Mouse (Mus musculus) embryo, embryonic 10 days (tissue): ENCODE data around the gene Gja5.
"Not testable (repeated sequence)": the region's sequence is repeated elsewhere in the genome, so short reads cannot be mapped to it uniquely, and the experiment has no call there.

ENCODE experiments used
- DNase-seq: peaks from one replicate; pipeline ENCODE4 v3.0.0-alpha.2; 2015; ENCODE audit warnings: low spot score

The Gja5 gene

DNA sequence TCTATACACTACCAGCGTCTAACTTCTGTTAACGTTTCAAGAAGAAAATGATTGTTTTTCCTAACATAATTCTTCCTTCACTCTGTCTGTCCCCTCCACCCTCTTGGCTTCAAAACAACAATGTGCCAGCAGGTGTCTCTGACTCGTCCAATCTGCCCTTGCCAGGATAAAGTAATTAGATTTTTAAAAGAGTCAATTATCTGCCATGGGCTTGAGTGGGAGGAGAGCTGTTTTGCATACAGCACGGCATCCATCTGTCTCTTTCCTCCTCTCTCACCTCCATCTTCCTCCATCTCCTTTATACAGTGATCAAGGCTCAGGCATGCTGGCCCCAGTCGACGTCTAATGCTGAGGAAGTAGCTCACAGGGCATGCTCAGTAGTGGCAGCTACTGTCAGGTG lies 132.6 kb downstream of the Gja5 start:
- DNase-seq, result no peak

DNA sequence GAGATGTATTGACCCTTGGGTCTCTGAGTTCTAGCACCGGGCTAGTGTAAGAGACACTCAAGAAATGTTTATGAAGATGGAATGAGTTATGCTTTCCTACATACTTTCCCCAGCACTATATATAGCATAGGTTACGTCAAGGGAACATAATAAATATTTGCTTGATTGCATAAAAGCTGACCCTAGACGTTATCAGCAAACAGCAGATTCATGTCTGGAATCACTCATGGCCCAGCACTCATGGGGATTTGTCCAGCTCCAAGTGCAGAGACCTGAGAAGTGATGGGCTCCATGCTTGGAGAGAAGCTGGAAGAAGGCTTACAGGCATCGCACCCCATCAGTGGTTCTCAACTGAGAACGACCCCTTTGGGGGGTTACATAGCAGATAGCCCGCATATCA lies 135.2 kb downstream of the Gja5 start:
- DNase-seq, result no peak

DNA sequence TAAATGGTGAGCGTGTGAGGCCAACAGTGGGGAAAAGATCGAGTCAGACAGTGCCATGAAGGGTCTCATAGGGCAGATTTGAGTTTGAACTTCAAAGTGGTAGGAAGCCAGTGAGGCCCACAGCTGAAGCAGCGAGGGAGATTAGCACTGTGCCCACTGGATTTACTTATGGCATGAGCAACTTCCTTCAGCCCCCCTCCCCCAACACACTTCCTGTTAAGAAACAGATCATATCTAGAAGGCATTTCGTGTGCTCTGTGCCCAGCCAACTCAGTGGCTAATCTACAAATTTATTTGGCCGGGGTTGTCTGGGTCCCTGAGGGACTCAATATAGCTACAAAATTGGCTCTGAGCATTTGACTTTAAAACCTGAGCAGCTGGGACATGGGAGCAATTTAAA lies 139.7 kb downstream of the Gja5 start:
- no peak for DNase-seq

DNA sequence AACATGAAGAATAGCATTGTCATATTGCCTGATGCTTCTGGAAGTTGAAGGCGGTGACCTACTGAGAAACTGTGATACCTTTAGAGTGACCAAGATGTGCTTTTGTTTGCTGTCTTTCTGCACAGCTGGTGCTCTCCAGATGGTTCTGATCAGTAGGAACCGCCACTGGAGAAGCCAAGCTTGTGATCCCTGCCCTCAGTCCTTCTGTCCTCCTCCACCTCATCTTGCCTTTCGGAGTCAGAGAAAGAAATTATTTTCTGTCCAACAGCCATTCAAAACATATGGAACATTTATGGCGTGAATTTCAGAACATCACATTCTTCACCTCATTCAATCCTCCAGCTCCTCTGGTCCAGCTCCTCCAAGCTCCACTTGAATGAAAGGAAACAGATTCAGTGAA lies 143.3 kb downstream of the Gja5 start:
- no peak for DNase-seq

DNA sequence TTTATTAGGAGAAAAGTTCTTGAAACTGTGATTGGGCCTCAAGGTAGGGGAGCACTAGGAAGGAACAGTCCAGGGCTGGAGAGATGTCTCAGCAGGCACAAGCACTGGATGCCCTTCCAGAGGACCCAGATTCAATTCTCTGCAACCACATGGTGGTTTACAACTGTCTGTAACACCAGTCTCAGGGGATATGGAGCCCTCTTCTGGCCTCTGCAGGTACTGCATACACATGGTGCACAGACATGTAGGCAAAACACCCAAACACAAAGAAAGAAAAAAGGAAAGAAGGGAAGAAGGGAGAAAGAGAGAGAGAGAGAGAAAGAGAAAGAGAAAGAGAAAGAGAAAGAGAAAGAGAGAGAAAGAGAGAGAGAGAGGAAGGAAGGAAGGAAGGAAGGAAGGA lies 143.9 kb downstream of the Gja5 start:
- DNase-seq, result no peak

DNA sequence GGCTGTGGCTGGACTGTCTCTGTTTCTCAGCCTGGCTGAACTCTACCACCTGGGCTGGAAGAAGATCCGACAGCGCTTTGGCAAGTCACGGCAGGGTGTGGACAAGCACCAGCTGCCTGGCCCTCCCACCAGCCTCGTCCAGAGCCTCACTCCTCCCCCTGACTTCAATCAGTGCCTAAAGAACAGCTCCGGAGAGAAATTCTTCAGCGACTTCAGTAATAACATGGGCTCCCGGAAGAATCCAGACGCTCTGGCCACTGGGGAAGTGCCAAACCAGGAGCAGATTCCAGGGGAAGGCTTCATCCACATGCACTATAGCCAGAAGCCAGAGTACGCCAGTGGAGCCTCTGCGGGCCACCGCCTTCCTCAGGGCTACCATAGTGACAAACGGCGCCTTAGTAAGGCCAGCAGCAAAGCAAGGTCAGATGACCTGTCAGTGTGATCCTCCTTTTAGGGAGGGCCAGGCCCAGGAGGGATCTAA lies 146.8 kb downstream of the Gja5 start:
- peak; percentile 11 for DNase-seq

DNA sequence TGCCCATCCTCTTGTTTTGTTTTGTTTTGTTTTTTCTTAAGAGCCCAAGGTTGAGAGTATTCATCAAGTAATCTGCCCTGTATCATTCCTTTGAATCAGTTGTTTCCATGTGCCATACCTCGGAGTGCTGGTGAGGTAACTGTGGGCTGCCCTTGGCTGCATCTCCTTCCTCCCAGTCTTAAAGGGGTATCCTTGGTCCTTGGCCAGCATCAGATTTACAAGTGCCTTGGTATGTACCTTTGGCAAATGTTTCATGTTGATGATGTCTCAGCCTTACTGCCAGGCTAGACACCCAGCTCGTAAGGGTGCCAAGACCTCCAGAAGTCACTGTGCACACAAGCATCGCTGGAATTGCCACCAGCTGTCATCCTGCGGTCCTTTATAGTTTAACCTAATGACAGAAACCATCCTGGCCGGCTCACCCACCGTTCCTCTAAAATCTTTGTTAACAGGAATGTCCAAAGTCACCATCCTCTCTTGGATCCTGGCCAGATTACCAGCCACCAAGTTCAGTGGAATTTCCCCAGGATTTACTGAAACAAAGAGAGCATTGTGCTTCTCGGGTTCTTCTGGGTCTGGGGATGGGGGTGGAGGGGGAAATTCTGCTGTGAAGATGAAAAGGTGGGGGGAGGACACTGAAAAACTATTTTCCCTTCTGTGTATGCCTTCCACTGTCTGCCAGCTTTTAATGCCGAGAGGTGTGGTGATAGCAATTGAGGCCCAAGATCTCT lies 147.7 kb downstream of the Gja5 start:
- no peak for DNase-seq

DNA sequence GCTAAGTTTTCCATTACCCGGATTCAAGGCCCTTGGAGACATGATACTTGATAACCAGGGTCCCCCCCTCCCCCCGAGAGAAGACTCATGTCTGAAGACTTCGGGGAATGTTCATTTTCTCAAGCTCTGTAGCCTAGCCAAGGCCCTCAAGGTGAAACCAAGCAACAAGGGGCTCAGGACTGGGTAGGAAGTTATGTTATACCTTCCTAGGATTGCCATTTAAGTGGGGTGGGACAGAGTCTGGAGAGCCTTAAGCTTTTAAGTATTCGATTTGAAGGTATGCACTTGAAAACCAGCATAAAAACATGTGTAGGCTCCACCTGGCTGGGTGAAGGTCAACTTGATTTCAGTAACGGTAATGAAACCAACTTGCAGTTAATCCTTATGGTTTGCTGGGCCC lies 154.2 kb downstream of the Gja5 start:
- no peak for DNase-seq

DNA sequence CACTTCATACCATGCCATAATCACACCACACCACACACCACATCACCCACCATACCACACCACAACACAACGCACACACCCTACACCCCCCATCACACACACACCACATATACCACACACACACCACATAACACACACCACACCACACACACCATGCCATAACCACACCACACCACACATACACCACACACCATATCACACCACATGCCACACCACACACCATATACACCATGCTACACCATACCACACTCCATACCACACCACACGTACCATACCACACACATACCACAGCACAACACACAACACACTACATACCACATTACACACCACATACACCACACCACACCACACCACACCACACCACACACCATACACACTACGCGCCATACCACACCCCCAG lies 155.6 kb downstream of the Gja5 start:
- DNase-seq, result no peak

DNA sequence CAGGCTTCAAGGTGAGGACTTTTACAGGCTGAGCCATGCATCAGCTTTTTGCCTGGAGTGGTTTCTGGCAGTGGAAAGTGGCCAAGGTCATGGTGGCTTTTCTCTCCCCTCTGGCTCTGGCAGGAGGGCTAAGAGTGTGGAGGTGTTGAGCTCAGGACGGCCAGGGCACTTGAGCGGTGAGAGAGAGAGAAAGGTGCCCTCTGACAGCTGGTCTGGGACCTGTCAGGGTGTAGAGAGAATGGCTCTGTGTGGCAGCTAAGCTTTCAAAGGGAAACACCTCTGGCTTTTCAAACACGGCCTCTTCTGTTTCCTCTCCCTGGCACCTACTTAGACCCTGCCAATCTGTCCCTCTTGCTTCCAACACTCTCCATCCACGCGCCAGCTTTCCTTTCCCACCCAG lies 158.3 kb downstream of the Gja5 start:
- DNase-seq, result no peak

DNA sequence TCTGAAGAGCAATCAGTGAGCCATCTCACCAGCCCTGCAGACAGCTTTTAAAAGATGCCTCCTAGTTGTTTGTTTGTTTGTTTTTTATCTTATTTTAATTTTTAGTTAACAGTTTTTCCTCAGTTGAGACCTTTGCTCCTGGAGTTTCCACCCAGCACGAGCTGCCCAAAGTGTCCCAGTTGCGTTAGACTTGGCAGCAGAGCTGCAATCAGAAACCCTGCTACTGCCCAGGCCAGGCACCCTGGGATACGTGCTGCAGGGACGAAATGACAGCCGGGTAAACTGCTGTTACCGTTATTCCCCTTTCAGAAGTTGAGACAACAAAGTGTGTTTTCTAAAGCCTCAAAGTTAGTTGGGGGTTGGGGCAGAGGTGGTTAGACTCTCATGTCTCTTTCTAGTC lies 159.6 kb downstream of the Gja5 start:
- DNase-seq, result no peak

DNA sequence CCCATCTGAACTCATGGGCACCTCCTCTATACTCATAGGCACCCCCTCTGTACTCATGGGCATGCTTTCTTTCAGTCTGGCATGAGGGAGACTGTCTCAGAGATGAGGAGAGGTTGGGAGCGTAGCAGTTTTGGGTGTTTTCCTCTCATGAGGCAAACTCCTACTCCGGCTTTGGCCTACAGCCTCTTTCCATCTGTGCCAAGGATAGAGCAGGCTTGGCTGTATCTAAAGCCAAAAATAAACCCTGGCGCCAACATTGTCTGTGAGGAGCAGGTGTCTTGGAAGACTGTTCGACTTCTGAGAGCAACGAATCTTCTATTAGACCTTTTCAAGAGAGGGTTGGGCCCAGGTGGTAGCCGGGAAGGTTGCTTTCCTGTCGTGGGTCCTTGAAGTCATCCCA lies 165.1 kb downstream of the Gja5 start:
- not testable (repeated sequence) for DNase-seq

DNA sequence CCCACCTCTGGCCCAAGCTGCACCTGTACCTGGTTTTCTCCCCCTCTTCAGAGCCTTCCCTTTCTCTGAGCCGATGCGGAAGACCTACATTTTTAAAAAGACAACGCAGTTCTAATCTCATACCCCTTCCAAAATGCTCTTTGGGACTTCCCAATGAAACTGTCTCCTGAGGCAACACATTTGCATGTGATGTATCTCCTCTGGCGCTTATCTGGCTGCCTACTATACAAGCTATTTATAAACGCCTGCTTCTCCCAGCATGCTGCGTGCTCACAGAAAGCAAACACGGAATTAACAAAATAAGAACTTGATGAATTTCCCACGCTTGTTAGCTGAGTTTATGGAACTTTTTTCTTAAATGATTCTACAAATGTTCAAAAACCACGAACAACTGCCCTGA lies 167.4 kb downstream of the Gja5 start:
- not testable (repeated sequence) for DNase-seq

DNA sequence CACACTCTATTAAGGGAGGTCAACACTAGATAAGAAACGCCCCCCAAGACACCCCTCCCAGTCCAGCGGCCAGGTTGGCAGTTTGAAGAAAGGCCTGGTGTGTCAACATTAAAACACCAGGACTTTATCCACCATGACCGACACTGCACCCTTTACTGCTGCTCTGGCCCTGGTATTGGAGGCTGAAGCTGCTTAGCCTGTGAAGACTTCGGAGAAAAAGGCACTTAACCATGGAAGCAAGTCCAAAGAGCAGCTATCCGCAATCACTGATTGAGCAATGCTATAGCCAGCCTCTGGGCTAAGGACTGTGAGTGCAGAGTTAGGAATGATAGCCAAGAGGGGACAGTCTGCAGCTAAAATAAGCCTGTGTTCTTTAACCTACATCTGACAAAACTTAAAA lies 167.9 kb downstream of the Gja5 start:
- DNase-seq, result not testable (repeated sequence)

DNA sequence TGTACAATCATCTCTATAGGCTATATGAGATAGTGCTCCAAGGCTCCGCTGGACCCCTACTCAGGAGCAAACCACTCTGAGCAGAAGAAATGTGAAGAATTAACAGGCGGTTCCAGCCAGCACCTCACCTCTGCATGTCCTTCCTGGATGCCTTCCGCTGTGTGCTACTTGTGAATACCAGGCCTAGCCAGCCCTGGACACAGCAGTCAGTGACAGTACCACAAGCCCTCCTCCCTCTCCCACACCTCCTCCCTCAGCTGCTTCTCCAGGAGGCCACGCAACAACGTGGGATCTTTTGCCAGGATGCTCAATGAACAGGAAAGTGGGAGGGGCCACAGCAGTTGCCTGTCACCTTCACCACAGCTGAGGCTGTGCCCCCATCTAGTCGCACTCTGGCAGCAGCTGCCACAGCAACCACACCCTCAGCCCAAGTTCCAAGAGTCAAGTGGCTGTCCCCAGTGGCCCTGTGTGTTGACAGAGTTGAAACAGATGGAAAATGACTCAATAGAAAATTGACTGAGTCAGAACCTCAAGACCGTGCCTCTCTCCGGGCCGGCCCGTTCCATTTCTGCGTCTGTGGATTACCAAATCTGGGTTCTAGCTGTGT lies 171.4 kb downstream of the Gja5 start:
- not testable (repeated sequence) for DNase-seq

DNA sequence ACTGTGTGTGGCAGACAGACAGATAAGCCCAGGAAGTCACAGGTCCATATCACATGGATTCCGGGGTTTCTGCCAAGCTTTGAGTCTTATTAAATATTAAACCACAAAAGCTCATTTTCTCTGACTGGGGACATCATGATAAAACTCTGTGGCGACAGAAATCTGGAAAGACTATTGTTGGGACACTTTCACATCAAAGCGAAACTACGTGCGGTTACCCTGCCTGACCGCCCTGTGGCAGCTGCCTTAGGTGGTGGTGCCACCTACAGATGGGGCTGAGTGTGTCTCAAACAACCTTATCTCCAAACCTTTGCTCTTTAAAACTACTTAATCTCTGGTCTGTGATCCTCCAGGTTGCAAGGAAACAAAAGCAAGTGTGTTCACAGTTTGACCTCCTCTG lies 171.9 kb downstream of the Gja5 start:
- peak; percentile 48 for DNase-seq

DNA sequence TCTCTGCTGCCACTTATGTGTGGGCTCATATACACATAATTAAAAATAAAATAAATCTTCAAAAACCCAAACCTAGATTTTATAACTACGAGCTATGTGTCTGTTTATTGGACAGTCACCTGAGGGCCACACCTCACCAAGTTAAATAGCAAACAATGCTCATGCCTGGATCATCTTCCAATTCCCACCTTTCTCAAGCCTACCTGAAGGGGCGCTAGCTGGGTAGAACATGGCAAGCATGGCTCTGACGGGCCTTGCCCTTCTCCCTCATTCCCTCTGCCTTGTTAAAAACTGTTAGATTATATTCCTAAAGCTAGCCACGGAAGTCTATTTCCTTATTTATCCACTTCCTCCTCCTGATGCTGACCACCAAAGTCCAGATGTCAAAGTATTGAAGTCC lies 173.9 kb downstream of the Gja5 start:
- DNase-seq, result no peak

DNA sequence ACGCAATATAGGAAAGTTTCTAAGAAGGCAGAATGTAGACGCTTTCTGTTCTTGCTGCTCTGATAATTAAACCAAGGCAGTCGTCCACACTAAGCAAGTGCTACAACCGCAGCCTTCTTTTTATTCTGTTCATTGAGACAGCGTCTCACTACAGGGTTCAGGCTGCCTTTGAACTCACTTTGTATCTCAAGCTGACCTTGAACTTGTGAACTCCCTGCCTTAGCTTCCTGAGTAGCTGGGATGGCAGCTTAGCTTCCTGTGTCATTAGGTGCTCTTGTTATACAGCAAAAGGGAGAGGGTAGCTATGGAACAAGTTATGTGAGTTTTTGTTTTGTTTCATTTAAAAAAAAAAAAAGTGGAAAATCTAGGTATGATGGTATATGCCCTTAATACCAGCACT lies 177.7 kb downstream of the Gja5 start:
- DNase-seq, result no peak

DNA sequence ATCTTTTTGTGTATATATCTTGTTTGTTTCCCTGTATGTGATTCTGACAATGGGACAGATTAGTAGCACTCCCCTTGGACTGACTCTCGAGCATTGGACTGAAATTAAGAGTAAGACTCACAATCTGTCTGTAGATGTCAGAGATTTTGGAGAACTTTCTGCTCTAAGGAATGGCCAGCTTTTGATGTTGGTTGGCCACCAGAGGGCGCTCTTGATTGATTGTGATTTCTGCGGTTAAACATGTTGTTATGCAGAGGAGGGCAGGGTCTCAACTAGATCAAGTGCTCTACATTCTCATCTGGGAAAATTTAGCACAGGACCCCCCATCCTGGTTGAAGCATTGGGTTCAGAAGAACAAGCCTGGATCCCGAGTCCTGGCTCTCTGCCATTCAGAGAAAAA lies 182.8 kb downstream of the Gja5 start:
- DNase-seq, result peak; percentile 27

DNA sequence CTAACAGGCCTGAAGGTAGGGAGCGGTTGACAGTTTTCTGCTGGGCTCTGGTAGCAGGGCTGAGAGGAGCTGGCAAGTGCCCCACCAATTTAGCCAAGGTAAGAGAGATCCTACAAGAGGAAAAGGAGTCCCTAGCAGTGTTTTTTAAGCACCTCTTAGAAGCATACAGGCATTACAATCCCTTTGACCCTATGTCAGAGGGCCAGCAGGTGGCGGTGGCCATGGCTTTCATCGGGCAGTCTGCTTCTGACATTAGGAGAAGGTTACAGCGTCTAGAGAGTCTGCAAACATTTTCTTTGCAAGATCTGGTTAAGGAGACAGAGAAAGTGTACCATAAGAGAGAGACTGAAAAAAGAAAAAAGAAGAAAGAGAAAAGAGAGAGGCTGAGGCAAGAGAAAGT lies 183.8 kb downstream of the Gja5 start:
- DNase-seq, result not testable (repeated sequence)

DNA sequence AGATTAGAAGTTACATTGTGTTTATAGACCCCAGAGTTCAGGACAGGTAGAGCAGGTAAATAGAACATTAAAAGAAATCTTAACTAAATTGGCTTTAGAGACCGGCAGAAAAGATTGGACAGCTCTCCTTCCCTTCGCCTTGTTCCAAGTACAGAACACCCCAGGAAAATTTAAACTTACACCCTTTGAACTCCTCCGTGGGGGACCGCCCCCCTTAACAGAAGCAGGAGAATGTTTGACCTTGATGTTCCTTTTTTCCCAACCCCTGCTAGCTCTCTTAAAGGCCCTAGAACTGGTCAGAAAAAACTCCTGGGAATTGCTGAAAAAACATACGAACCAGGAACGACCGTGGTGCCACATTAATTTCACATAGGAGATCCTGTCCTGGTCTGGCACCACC lies 187.5 kb downstream of the Gja5 start:
- not testable (repeated sequence) for DNase-seq

DNA sequence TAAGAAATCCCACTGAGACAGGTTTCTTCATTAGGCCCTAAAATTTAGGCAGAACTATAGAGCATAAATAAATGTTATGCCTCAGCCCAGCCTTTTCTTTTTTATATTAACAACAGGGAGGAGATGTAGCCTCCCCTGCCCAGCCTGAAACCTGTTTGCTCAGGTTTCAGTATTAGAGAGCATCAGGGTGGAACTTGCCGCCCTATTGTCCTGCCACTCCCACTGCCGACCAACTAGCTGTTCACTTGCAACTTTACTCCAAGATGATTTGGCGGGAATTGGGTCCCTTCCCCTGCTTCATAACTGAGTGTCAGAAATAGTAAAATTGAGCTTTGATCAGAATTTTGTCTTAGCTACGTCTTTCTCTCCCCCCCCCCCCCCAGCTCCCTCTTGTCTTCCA lies 192.2 kb downstream of the Gja5 start:
- not testable (repeated sequence) for DNase-seq

DNA sequence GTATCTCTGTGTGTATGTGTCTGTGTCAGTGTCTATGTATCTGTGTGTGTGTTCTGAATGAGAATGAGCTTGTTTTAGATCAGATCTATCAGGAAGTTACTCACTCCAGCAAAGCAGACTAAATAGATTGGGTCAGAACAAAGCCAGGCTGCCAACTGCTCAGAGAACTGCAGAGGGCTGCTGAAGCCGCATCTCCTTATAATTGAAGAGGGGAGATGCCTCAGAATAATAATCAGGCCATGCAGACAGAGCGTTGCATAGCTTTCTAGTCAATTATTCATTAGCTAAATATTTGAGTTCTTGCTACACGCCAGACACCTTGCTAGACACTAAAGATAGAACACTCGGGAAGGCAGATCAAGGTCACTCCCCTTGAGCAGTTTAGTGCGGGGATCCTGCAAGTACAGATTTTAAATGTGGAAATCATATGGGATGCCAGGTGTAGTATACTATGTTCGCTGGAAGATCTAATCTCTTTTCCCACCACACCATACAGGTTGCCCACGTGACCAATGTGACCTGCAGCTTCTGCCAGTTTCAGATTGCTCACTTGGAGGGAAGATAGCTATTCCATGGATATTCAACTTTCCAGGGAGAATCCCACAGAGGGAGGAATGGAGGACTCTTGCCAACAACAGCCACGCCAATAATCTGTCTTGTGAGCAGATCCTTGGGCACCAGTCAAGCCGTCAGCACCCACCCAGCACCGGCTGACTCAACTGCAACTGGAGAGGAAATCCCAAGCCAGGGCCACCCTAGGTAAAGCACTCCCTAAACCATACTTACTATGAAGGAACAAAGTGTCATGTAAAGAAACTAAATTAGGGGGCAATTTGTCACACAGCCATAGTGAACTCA lies 196.5 kb downstream of the Gja5 start:
- DNase-seq, result no peak
